ENCODE assay signal across 10 mouse cellular contexts in genomic region chr2:136059029-136059669, GRCm38 (mm10). TPM values are rescaled to one million over a fixed set of nuclear protein-coding genes. Genes with fewer than 3 reads are reported as not detected.
A peak's percentile ranks its signal among the peaks of the same experiment; 100 is the strongest.
DNase-seq lines count a peak whose midpoint lies in the region; ATAC-seq and TF ChIP-seq lines count a peak whose summit lies in the region.
"Had no signal": no experiment of that assay in that cellular context is flagged by ENCODE, and none has a peak within 500 bp of the region (broad histone marks: within the 10 kb centered on the region; RNA-seq: fewer than 3 reads in every experiment).

No protein-coding gene starts in this region.

- H3K36me3 ChIP-seq in heart, embryonic 14.5 days (ENCODE audit: control insufficient read depth, insufficient read depth, low read length), result no peaks in the 10 kb centered on the region
- no peaks in the 10 kb centered on the region for H3K36me3 ChIP-seq in heart, adult 2 months (ENCODE audit: control insufficient read depth, insufficient read depth, low read length)
- no peaks in the 10 kb centered on the region for H3K36me3 ChIP-seq in ES-E14 (ENCODE audit: control insufficient read depth, insufficient read depth, low read length, poor library complexity, severe bottlenecking)
- no peaks in the 10 kb centered on the region for H3K36me3 ChIP-seq in forebrain, embryonic 12.5 days (replicated peaks)
- H3K36me3 ChIP-seq in midbrain, embryonic 10.5 days, result no peaks in the 10 kb centered on the region
- H3K36me3 ChIP-seq in liver, embryonic 11.5 days (ENCODE audit: control insufficient read depth, insufficient read depth, low read length), result no peaks in the 10 kb centered on the region

- WGBS in heart, embryonic 14.5 days, result 2% methylated on average over 37 of the region's 37 CpGs
- 3% methylated on average over 37 of the region's 37 CpGs for WGBS in heart, adult 2 months
- 1% methylated on average over 37 of the region's 37 CpGs for WGBS in forebrain, embryonic 12.5 days
- 1% methylated on average over 37 of the region's 37 CpGs for WGBS in midbrain, embryonic 10.5 days
- WGBS in liver, embryonic 11.5 days, result 5% methylated on average over 37 of the region's 37 CpGs

- in situ Hi-C loops in ES-E14 (cut with MboI; ENCODE audit: low sequenced_read_pairs in 2 of 2, unreplicated experiment in 2 of 2), result no loop called here

- H3K4me1 ChIP-seq in heart, embryonic 14.5 days (ENCODE audit: control insufficient read depth in 2 of 2, insufficient read depth in 2 of 2, low read length in 2 of 2), result peaks cover 0 to 6% of the 10 kb centered on the region in 2 experiments; a peak in 1 of 4 replicates
- H3K4me1 ChIP-seq in heart, adult 2 months (ENCODE audit: control insufficient read depth, insufficient read depth, low read length), result no peaks in the 10 kb centered on the region
- peaks cover 0 to 8% of the 10 kb centered on the region in 2 experiments; a peak in 1 of 4 replicates for H3K4me1 ChIP-seq in ES-E14 (ENCODE audit: control insufficient read depth in 2 of 2, insufficient read depth in 2 of 2, low read length in 2 of 2, poor library complexity in 1 of 2)
- peaks cover 21% of the 10 kb centered on the region for H3K4me1 ChIP-seq in forebrain, embryonic 12.5 days
- peaks cover 23% of the 10 kb centered on the region for H3K4me1 ChIP-seq in midbrain, embryonic 10.5 days
- H3K4me1 ChIP-seq in liver, embryonic 11.5 days (replicated peaks; ENCODE audit: control insufficient read depth, insufficient read depth, low read length), result no peaks in the 10 kb centered on the region

- no peak for ATAC-seq in heart, embryonic 14.5 days (ENCODE audit: insufficient number of reproducible peaks, insufficient read depth, low FRiP score, low read depth)
- ATAC-seq in forebrain, embryonic 12.5 days (ENCODE audit: low FRiP score), result no peak
- no peak for ATAC-seq in liver, embryonic 11.5 days (replicated peaks; ENCODE audit: low FRiP score)

- TF ChIP-seq EP300 in heart, adult 2 months (IDR thresholded peaks at IDR 0.05; ENCODE audit: insufficient read depth, low read depth, low read length), result no peak

- H3K27me3 ChIP-seq in heart, embryonic 14.5 days (ENCODE audit: control insufficient read depth, insufficient read depth, low read length), result peaks cover 48% of the 10 kb centered on the region
- H3K27me3 ChIP-seq in heart, adult 2 months (ENCODE audit: control insufficient read depth, insufficient read depth, low read length), result peaks cover 9% of the 10 kb centered on the region
- peaks cover 43% of the 10 kb centered on the region for H3K27me3 ChIP-seq in forebrain, embryonic 12.5 days
- peaks cover 60% of the 10 kb centered on the region for H3K27me3 ChIP-seq in midbrain, embryonic 10.5 days (ENCODE audit: low read depth, poor library complexity, severe bottlenecking)
- H3K27me3 ChIP-seq in liver, embryonic 11.5 days (replicated peaks; ENCODE audit: control insufficient read depth, insufficient read depth, low read length), result peaks cover 35% of the 10 kb centered on the region

- intact Hi-C loops in heart, adult 2 months (cut with DNase I), result no loop called here

- H3K9me3 ChIP-seq in heart, embryonic 14.5 days (ENCODE audit: control insufficient read depth, low read length), result no peaks in the 10 kb centered on the region
- no peaks in the 10 kb centered on the region for H3K9me3 ChIP-seq in ES-E14 (ENCODE audit: control insufficient read depth, insufficient read depth, low read depth, low read length)
- no peaks in the 10 kb centered on the region for H3K9me3 ChIP-seq in forebrain, embryonic 12.5 days
- H3K9me3 ChIP-seq in midbrain, embryonic 10.5 days (replicated peaks), result no peaks in the 10 kb centered on the region
- no peaks in the 10 kb centered on the region for H3K9me3 ChIP-seq in liver, embryonic 11.5 days (ENCODE audit: control insufficient read depth, low read length)

- peak overlapping the region; percentile 32 for H3K4me2 ChIP-seq in heart, embryonic 14.5 days (ENCODE audit: low read length)
- H3K4me2 ChIP-seq in forebrain, embryonic 12.5 days, result peak overlapping the region; percentile 62
- no peak overlapping the region for H3K4me2 ChIP-seq in liver, embryonic 11.5 days

- no peak overlapping the region for H3K9ac ChIP-seq in heart, embryonic 14.5 days (ENCODE audit: low read length)
- no peak overlapping the region for H3K9ac ChIP-seq in heart, adult 2 months (ENCODE audit: low read depth, low read length)
- H3K9ac ChIP-seq in ES-E14 (ENCODE audit: insufficient read depth, low read depth, low read length, poor library complexity, severe bottlenecking), result peak overlapping the region; percentile 28; the same call in 1 of the 2 replicates
- 0 out of 2 replicates have a peak overlapping the region, but pooled peaks have one; percentile 7 for H3K9ac ChIP-seq in forebrain, embryonic 12.5 days
- no peak overlapping the region for H3K9ac ChIP-seq in liver, embryonic 11.5 days (ENCODE audit: low read depth, low read length)

- no peak for TF ChIP-seq POLR2A in heart, adult 2 months (IDR thresholded peaks at IDR 0.05; ENCODE audit: insufficient read depth, low read depth, low read length)

- TF ChIP-seq CTCF in heart, adult 2 months (IDR thresholded peaks at IDR 0.05), result no peak

- no peaks in the 10 kb centered on the region for H3K79me2 ChIP-seq in heart, adult 2 months (replicated peaks; ENCODE audit: control insufficient read depth, insufficient read depth, low read length)

- H3K27ac ChIP-seq in heart, embryonic 14.5 days (replicated peaks in 1 of 2; ENCODE audit: control insufficient read depth in 1 of 2, insufficient read depth in 1 of 2, low read depth in 2 of 2, low read length in 2 of 2), result no peak overlapping the region
- no peak overlapping the region for H3K27ac ChIP-seq in heart, adult 2 months
- H3K27ac ChIP-seq in ES-E14 (ENCODE audit: insufficient read depth, low read depth, low read length, poor library complexity, severe bottlenecking), result no peak overlapping the region
- H3K27ac ChIP-seq in forebrain, embryonic 12.5 days, result no peak overlapping the region
- no peak overlapping the region for H3K27ac ChIP-seq in midbrain, embryonic 10.5 days (replicated peaks)
- H3K27ac ChIP-seq in liver, embryonic 11.5 days (ENCODE audit: low read depth, low read length), result no peak overlapping the region

- DNase-seq in heart, adult 2 months, result no peak
- DNase-seq in ES-E14 (ENCODE audit: low read depth, low spot score), result no peak
- DNase-seq in midbrain, embryonic 10.5 days (ENCODE audit: low spot score), result peak; percentile 27
- no peak for DNase-seq in yolk sac, embryonic 10.5 days (ENCODE audit: low spot score)
- DNase-seq in thymus, postnatal 36 days, result no peak
- DNase-seq in liver, embryonic 11.5 days (ENCODE audit: low spot score), result no peak
- DNase-seq: thymus, adult 2 months had no signal

- no peak overlapping the region for H3K4me3 ChIP-seq in heart, embryonic 14.5 days (ENCODE audit: control insufficient read depth in 1 of 2, insufficient read depth in 1 of 2, low read depth in 1 of 2, low read length in 2 of 2)
- H3K4me3 ChIP-seq in heart, adult 2 months, result no peak overlapping the region
- H3K4me3 ChIP-seq in ES-E14 (ENCODE audit: insufficient read depth in 1 of 2, low read depth in 1 of 2, low read length in 2 of 2, poor library complexity in 1 of 2, severe bottlenecking in 1 of 2), result peak overlapping the region; percentile 57 to 64
- peak overlapping the region; percentile 37 for H3K4me3 ChIP-seq in forebrain, embryonic 12.5 days (replicated peaks)
- H3K4me3 ChIP-seq in midbrain, embryonic 10.5 days, result peak overlapping the region; percentile 54
- no peak overlapping the region for H3K4me3 ChIP-seq in liver, embryonic 11.5 days (ENCODE audit: low read depth, low read length)

TF ChIP-seq in ES-E14, 5 proteins besides CTCF, POLR2A, EP300 and RAD21:
- TF ChIP-seq ZC3H11A (IDR thresholded peaks at IDR 0.05; ENCODE audit: borderline replicate concordance, low read depth, low read length) (no peak), MAFK (IDR thresholded peaks at IDR 0.05; ENCODE audit: insufficient read depth, low read depth, low read length) (no peak), CHD2 (IDR thresholded peaks at IDR 0.05; ENCODE audit: low read depth, low read length) (no peak), HCFC1 (IDR thresholded peaks at IDR 0.05; ENCODE audit: borderline replicate concordance, insufficient read depth, low read length) (no peak), ZNF384 (IDR thresholded peaks at IDR 0.05; ENCODE audit: low read depth, low read length) (no peak)

RNA-seq across cellular contexts. Expression of gene Lamp5, which starts 7.1 kb away (rescaled TPM):
- polyA plus RNA-seq in heart, embryonic 14.5 days (2014; fragmentation: Nextera tagmentation; extraction: Ambion mirVana), result not detected in 2 replicates
- under 1 TPM in 1 of 2 experiments, not detected in 1; 0.20 TPM for total RNA-seq in heart, adult 2 months (2021)
- 0.12 TPM in 1 of 2 replicates, not detected in the other for polyA plus RNA-seq in heart, adult 2 months (2012; rRNA removed)
- not detected in 2 replicates for total RNA-seq in ES-E14 (2012; rRNA removed)
- polyA plus RNA-seq in forebrain, embryonic 12.5 days (2016; fragmentation: Nextera tagmentation; extraction: Ambion mirVana), result 3.7 and 4.3 TPM in 2 replicates
- polyA plus RNA-seq in midbrain, embryonic 10.5 days (2016; fragmentation: Nextera tagmentation; extraction: Ambion mirVana), result 1.3 and 2.7 TPM in 2 replicates
- 0.17 and 0.58 TPM in 2 replicates for polyA plus RNA-seq in liver, embryonic 11.5 days (2014; fragmentation: Nextera tagmentation; extraction: Ambion mirVana)
- total RNA-seq: MEL had no signal
- polyA plus RNA-seq: thymus, adult 2 months had no signal

Comparison
In these comparisons a context has a peak if more than half of its experiments do, and no peak if none do; other contexts are left out.
1. H3K4me3 ChIP-seq: peak in ES-E14 (2 of 2), forebrain, embryonic 12.5 days (single experiment) and midbrain, embryonic 10.5 days (single experiment); none in heart, embryonic 14.5 days (0 of 2), heart, adult 2 months (single experiment) and liver, embryonic 11.5 days (single experiment).
2. H3K9ac ChIP-seq: peak in ES-E14 (single experiment) and forebrain, embryonic 12.5 days (single experiment); none in heart, embryonic 14.5 days (single experiment), heart, adult 2 months (single experiment) and liver, embryonic 11.5 days (single experiment).